Mouse (Mus musculus) brown adipose tissue, adult 24 weeks (tissue): ENCODE measurements around the gene Fam214b. TPM values are rescaled to one million over a fixed set of nuclear protein-coding genes. Genes with fewer than 3 reads are reported as not detected.
A peak's percentile ranks its signal among the peaks of the same experiment; 100 is the strongest.

Source experiments
- H3K27ac ChIP-seq: fragments of 200-500 bp; replicated peaks from 2 replicates; pipeline ENCODE4 v1.5.1; 2012; ENCODE audit warnings: low read depth, mild to moderate bottlenecking, low read length
- H3K4me1 ChIP-seq: fragments of 200-500 bp; 2 replicates; pipeline ENCODE4 v1.6.1; 2012; ENCODE audit warnings: low read length, mixed read lengths; ENCODE audit not compliant: control insufficient read depth, insufficient read depth, insufficient read length
- H3K4me3 ChIP-seq: fragments of 200-500 bp; 2 replicates; pipeline ENCODE4 v1.5.1; 2012; ENCODE audit warnings: low read depth, mild to moderate bottlenecking, low read length, moderate library complexity; ENCODE audit not compliant: insufficient read depth
- polyA plus RNA-seq: library from polyadenylated mRNA; stranded (reverse); fragments of >200 nt; gene quantifications from 2 replicates; pipeline ENCODE4 v1.2.4, GENCODE M21; 2012; ENCODE audit not compliant: missing spikeins, insufficient read depth, insufficient read length

The Fam214b gene
- polyA plus RNA-seq, 1 experiment: 21.9 TPM

DNA sequence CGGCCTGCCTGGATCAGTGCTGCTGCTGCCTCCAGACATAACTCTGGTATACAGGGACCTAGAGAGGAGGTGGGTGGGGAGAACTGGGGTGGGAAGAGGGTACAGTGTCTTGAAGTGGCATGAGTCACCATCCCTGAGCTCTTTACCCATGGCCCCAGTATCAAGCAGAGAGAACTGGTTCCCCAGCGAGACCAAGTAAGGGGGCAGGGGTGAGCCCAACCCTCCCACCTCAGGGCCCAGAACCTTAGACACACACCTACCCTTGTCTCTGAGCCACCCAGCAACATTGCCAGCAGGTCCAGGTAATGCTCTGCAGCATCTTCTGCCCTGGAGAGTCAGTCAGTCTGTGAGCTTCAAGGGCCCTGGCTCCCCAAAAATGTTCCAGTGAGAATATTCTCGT lies 41.1 kb downstream of the Fam214b start:
- Histone ChIP-seq H3K27ac (no peak overlapping the region), H3K4me3 (no peak overlapping the region), H3K4me1 (no peaks in the 10 kb centered on the region)

DNA sequence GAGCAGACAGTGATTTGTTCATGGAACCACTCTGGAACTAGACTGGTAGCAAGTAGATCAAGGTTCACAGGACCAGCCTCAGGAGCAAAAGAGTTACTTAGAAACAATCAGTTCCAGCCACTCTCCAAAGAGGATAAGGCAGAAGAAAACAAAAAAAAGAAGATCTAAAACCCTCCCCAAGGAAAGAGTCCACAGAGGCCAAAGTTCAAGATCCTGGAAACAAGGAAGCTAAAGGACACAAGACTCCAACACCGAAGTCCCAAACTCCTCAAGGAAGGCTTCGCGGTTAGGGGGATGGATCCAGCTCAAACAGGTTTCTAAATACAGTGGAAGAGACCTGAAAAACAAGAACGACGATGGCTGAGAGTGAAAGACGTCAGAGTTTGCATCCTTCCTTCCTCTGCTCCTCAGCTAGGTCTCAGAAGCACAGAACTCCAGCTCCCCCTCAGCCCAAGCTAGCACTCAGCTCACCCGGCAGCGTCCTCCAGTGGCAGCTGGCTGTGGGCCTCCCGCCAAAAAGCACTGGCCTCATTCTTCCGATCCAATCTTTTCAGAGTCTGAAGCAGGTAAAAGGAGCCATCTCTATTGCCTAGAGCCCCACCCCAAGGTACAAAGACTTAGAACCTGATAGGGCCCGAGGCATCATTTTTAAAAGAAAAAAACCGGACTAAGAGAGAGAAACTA lies 43.1 kb downstream of the Fam214b start:
- no peak overlapping the region for H3K4me3 ChIP-seq

DNA sequence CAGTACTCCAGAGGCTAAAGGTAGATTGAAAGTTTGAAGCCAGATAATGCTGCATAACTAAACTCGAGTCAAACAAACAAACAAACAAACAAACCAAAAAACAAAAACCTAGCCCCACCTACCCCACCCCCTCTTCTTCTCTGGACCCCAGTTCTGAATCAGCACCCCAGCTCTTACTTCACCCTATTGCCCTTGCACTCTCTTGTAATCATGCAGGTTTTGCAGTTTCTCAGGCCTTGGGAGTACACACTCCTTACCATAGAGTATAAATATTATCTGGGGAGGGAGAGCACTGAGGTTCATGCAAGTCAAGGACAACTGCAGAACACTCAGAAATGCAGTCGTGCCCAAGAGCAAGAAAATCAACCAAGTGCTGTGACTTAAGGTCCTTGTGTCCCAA lies 44.7 kb downstream of the Fam214b start:
- Histone ChIP-seq H3K4me3 (no peak overlapping the region), H3K4me1 (peaks cover 10% of the 10 kb centered on the region), H3K27ac (no peak overlapping the region)

More for the DNA sequence above, 43.1 kb downstream of the Fam214b start:
- peaks cover 7% of the 10 kb centered on the region for H3K4me1 ChIP-seq
- H3K27ac ChIP-seq: no peak overlapping the region

DNA sequence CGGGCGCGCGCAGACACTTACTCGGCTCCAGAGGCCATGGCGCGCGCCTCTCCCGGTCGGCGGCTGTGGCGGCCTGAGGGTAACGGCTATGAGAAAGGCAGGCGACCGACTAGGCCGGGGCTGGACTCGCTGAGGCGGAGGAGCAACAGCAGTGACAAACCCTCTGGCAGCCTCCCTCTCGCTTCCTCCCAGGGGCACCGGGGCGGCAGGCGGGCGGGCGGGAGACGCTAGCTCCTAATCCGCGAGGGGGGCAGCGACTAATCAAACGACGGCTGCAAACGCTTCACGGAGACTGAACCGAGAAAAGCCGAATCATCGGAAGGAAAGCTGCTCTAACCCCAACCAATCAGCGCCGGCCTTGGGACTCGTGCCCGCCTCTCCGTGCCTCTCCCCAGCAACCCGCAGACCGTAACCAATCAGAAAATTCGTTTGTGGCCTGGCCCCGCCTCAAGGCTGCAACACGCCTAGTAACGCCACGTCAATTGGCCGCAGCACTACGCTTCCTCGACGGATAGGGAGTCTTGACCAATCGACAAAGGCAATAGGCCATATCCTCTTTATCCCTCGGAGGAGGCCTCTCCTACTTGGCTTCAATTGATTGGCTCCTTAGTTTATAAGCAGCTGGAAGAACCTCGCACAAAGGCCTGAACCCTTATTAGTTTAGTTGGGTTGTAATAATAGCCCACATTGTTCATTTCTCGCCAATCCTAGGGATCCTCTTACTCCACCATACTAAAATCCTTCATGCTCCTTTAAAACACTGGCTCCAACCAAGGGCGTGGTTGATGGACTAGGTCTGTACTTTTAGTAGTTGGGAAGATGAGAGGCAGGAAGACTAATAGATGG lies 45.7 kb downstream of the Fam214b start, which contains the start of gene Vcp:
Gene Vcp, minus strand, starts transcription at position 367 of the 846 bp plus-strand sequence.
- peak within 1 kb of the TSS; percentile 93 for H3K4me3 ChIP-seq
- peaks cover 10% of the 10 kb centered on the region for H3K4me1 ChIP-seq
- peak within 1 kb of the TSS; percentile 90 for H3K27ac ChIP-seq

DNA sequence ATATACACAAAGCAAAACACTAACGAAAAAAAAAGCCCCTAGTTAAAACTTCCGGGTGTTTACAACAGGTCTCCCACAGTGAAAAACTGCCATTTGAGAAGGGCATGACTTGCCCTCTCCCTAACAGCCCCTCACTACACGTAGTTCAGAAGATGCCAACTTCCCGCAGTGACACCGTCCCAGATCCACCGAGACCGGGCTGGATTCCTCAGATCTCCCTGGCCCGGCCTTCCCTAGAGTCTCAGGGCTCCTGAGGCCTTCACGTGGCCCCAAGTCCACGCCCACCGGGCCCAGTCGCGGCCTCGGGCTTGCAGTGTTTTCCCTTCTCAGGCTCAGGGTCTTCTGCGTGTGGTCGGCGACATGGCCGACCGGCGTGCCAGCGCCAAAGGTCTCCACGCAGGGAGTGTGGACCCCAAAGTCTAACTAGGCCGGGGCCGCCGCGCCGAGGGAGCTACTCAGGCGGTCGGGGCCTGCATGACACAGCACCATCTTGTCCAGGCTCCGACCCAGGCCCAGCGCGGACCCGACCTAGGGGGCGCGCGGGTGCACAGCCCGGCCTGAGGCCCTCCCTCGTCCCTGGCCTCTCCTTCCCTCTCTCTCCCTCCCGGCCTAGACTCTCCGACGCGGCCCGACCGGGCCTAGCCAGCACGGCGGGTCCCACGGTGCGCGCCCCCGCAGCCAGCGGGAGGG lies 46.4 kb downstream of the Fam214b start:
- Histone ChIP-seq H3K4me1 (peaks cover 10% of the 10 kb centered on the region), H3K27ac (peak overlapping the region; percentile 90), H3K4me3 (peak overlapping the region; percentile 93)

GRCm38 (mm10) chr4:42998022-42998421 lies 48.0 kb downstream of the Fam214b start:
- Histone ChIP-seq H3K27ac (no peak overlapping the region), H3K4me1 (peaks cover 10% of the 10 kb centered on the region), H3K4me3 (peak overlapping the region; percentile 24; the same call in 1 of the 2 replicates)

GRCm38 (mm10) chr4:42988296-42988695 lies 57.7 kb downstream of the Fam214b start:
- no peaks in the 10 kb centered on the region for H3K4me1 ChIP-seq
- no peak overlapping the region for H3K4me3 ChIP-seq
- no peak overlapping the region for H3K27ac ChIP-seq

Other genes with a start within 250 kb of the Fam214b start
- gene Fam205a1, start 192.3 kb downstream of the Fam214b start, polyA plus RNA-seq: not detected in 2 replicates
- not detected in 2 replicates for gene Gm12394, start 189.4 kb downstream of the Fam214b start, polyA plus RNA-seq
- not detected in 2 replicates for gene Fam205c, start 172.0 kb downstream of the Fam214b start, polyA plus RNA-seq
- gene Phf24, start 129.6 kb downstream of the Fam214b start, polyA plus RNA-seq: not detected in 2 replicates
- gene Dnajb5, start 96.4 kb downstream of the Fam214b start, polyA plus RNA-seq: 5.4 and 5.8 TPM in 2 replicates
- not detected in 2 replicates for gene 1700022I11Rik, start 76.6 kb downstream of the Fam214b start, polyA plus RNA-seq
- 139 and 156 TPM in 2 replicates for gene Vcp, start 45.7 kb downstream of the Fam214b start, polyA plus RNA-seq
- 2.5 and 6.4 TPM in 2 replicates for gene Fancg, start 35.7 kb downstream of the Fam214b start, polyA plus RNA-seq
- gene Pigo, start 20.4 kb downstream of the Fam214b start, polyA plus RNA-seq: 11.1 and 12.4 TPM in 2 replicates
- 158 and 191 TPM in 2 replicates for gene Stoml2, start 14.5 kb downstream of the Fam214b start, polyA plus RNA-seq
- 1.4 and 4.5 TPM in 2 replicates for gene Unc13b, start 12.7 kb upstream of the Fam214b start, polyA plus RNA-seq
- gene Atp8b5, start 220.9 kb upstream of the Fam214b start, polyA plus RNA-seq: 0.24 TPM in 1 of 2 replicates, not detected in the other